Mouse (Mus musculus) MEL (cell line): Measurements from ENCODE around the gene Sox5.

ENCODE experiments used
- BHLHE40 ChIP-seq: IDR thresholded peaks from 2 replicates; pipeline ENCODE4 v1.6.1; 2012; ENCODE audit warnings: low read depth, mild to moderate bottlenecking, inconsistent platforms, low read length, improper control_type of control experiment, borderline replicate concordance
- CTCF ChIP-seq, 3 experiments: IDR thresholded peaks in 2 of 3; conservative IDR thresholded peaks in 1 of 3; 2 replicates each; pipeline ENCODE4 v1.5.1; 2011 to 2012; ENCODE audit warnings: low read length in 3 of 3, low read depth in 2 of 3, mild to moderate bottlenecking in 2 of 3, improper control_type of control experiment in 1 of 3, inconsistent platforms in 1 of 3, mixed read lengths in 1 of 3, moderate library complexity in 1 of 3; ENCODE audit not compliant: control insufficient read depth in 1 of 3, insufficient read depth in 1 of 3, poor library complexity in 1 of 3, severe bottlenecking in 1 of 3
- E2F4 ChIP-seq: IDR thresholded peaks from 2 replicates; pipeline ENCODE4 v1.6.1; 2011; ENCODE audit warnings: low read depth, low read length, improper control_type of control experiment, borderline replicate concordance
- KAT2A ChIP-seq: conservative IDR thresholded peaks from 2 replicates; pipeline ENCODE4 v1.6.1; 2012; ENCODE audit warnings: low read depth, low read length, improper control_type of control experiment, inconsistent platforms
- POLR2A ChIP-seq, 2 experiments: IDR thresholded peaks; 2 replicates each; pipeline ENCODE4 v1.6.1; 2011 to 2012; ENCODE audit warnings: low read length in 2 of 2, mild to moderate bottlenecking in 2 of 2, control low read depth in 1 of 2, improper control_type of control experiment in 1 of 2, low read depth in 1 of 2, moderate library complexity in 1 of 2; ENCODE audit not compliant: control insufficient read depth in 1 of 2, insufficient read depth in 1 of 2, poor library complexity in 1 of 2
- RAD21 ChIP-seq: IDR thresholded peaks from 2 replicates; pipeline ENCODE4 v1.6.1; 2011; ENCODE audit warnings: mild to moderate bottlenecking, low read depth, low read length, improper control_type of control experiment
- SMC3 ChIP-seq: IDR thresholded peaks from 2 replicates; pipeline ENCODE4 v1.6.1; 2011; ENCODE audit warnings: low read depth, low read length, improper control_type of control experiment
- TCF12 ChIP-seq: IDR thresholded peaks from 2 replicates; pipeline ENCODE4 v1.6.1; 2014; ENCODE audit warnings: low read depth, mild to moderate bottlenecking, inconsistent platforms, low read length, improper control_type of control experiment, moderate library complexity
- USF1 ChIP-seq: IDR thresholded peaks from 2 replicates; pipeline ENCODE4 v1.6.1; 2014; ENCODE audit warnings: low read depth, mild to moderate bottlenecking, inconsistent platforms, low read length, improper control_type of control experiment, moderate library complexity

DNA sequence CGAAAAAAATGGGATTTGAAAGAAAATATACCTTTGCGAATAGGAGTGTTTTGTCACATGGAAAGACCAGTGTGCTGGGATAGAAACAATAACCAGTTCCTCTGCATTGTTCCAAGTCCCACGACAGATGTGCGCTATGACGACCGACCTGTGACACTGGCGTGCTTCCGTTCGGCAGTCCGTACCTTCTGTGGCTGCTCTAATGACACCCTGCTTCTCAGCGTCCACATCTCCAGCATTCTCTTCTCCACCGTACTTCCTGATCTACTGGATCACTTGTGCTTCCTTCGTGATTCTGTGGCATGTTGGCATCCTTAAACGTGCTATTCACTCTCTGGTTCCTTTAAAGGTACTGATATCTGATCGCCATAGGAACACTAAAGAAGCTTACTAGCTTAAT is 401.6 kb downstream of the Sox5 start:
- TF ChIP-seq RAD21, result no peak
- TF ChIP-seq USF1, result no peak
- no peak for TF ChIP-seq POLR2A (IDR thresholded peaks at IDR 0.05; ENCODE audit: control insufficient read depth in 1 of 2, insufficient read depth in 1 of 2, low read depth in 1 of 2, low read length in 2 of 2, poor library complexity in 1 of 2)
- TF ChIP-seq SMC3, result no peak
- TF ChIP-seq KAT2A, result no peak
- no peak for TF ChIP-seq TCF12
- no peak for TF ChIP-seq E2F4
- TF ChIP-seq CTCF (IDR thresholded peaks at IDR 0.05 in 2 of 3, conservative IDR thresholded peaks at IDR 0.05 in 1 of 3; ENCODE audit: control insufficient read depth in 1 of 3, insufficient read depth in 1 of 3, low read depth in 2 of 3, low read length in 3 of 3, poor library complexity in 1 of 3, severe bottlenecking in 1 of 3), result no peak
- no peak for TF ChIP-seq BHLHE40
